Mouse (Mus musculus) left cerebral cortex, postnatal 4 days (tissue): ENCODE data around the gene Kmt2a. TPM values are rescaled to one million over a fixed set of nuclear protein-coding genes. Genes with fewer than 3 reads are reported as not detected.

Source experiments
- DNase-seq: peaks from one replicate; pipeline ENCODE4 v3.0.0-alpha.2; 2022
- intact Hi-C: fragments of 180-260 bp; cut with DNase I; formaldehyde crosslinking; loops from one replicate; pipeline ENCODE4 v1.15.1; 2025
- total RNA-seq, 2 experiments: library from RNA; stranded (reverse); gene quantifications; 2 replicates each; pipeline ENCODE4 v1.2.3; 2021

Kmt2a gene
- total RNA-seq, 2 experiments from 2014 or later, result 67.5 to 70.0 TPM

DNA sequence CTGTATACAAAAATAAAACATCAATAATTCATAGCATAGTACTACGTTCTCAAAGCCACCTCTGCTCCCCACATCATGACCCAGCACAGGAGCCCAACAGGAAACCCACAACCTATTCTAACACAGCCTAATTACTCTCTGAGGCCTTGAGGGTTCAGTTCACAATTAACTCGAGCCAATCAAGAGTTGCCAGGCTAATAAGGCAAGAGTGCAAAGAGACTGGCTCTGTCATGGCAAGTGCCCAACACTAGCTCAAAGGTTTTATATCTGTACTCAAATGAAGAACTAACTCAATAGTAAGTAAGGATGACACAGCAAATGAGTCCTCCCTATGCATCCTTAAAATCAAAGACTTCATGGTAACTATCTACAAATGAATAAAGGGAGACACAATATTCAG lies 50.6 kb downstream of the Kmt2a start:
- intact Hi-C loops, result loop anchor here (10.0 kb wide), 1 partner anchor 314 kb away; no protein-coding TSS in a partner anchor

DNA sequence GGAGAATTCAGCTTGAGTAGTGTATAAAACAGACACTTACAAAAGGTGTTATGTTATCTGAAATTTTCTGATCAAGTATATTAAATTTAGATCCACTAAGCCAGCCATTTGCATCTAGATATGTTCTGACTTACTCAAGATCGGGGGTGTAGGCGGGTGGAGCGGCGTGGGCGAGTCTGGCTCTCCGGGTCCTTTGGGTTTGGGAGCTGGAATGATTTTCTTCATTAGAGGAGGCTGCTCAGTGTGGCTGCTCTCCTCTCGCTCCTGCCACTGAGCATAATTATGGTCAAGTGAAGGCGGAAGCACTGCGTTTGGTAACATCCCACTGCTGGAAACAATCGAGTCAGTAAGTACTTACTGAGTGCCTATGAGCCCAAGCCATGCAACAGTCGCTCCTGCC lies 52.2 kb downstream of the Kmt2a start:
- intact Hi-C loops, result loop anchor here (5.0 kb wide), 2 partner anchors 103 to 123 kb away; no protein-coding TSS in a partner anchor
- DNase-seq, result no peak

More for the DNA sequence above, 50.6 kb downstream of the Kmt2a start:
- no peak for DNase-seq

DNA sequence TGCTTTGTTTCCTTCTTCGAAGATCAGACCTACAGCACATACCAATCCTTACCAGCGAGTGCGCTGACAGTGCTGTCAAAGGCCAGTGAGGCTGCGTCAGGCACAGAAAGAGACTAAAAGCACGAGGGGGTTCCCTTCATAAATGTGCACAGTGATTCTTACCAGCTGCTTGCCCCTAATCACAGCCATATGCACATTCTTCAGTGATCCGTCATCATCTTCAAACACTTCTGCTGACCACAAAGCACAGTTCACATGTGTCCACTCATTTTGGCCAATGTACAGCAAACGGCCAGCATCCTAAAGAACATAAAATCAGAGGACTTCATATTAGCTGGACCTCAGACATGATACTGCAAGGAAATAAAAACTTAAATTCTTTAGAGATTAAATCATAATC lies 54.4 kb downstream of the Kmt2a start:
- DNase-seq, result no peak
- intact Hi-C loops, result loop anchor here (5.0 kb wide), 2 partner anchors 106 to 126 kb away; no protein-coding TSS in a partner anchor

DNA sequence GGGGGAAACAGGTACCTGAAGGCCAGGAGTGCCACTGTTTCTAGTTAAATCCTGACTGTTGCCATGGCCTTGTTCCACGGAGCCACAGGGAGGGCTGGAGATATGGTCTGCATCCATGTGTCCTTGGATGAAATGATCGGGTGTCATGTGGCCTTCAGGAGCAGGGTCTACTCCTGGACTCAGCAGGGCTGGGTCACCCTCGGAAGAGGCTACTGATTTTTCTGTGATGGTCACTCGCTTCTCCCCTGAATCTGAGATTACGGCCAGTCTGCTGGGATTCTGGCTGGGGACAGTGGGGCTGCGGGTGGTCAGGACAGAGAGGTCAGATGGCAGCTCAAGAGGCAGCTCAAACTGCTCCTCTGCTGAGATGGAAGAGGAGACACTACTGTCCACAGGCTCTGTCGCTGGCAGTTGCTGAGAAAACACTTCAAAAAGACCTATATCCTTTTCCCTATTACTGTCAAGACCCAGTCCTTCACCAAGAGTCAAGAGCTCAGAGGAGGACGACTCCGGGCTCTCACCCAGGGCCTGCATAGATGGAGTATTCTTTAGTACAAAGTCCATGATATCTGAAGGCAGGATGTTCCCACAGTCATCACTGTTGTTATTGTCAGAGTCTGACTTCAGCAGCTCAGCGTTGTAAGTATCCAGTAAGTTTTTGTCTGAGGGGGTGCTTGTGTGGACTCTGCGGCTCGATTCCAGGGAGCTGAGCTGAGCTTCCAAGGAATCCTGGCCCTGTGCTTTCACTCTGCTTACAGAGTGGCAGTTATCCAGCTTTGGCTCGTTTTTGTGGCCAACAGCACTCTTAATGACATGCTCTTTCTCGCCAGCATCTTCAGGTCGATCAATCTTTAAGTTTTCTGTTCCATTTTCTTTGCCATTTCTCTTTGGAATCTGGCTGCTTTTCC lies 60.9 kb downstream of the Kmt2a start:
- DNase-seq, result no peak
- intact Hi-C loops, result loop anchor here (10.0 kb wide), 1 partner anchor 185 kb away; no protein-coding TSS in a partner anchor

DNA sequence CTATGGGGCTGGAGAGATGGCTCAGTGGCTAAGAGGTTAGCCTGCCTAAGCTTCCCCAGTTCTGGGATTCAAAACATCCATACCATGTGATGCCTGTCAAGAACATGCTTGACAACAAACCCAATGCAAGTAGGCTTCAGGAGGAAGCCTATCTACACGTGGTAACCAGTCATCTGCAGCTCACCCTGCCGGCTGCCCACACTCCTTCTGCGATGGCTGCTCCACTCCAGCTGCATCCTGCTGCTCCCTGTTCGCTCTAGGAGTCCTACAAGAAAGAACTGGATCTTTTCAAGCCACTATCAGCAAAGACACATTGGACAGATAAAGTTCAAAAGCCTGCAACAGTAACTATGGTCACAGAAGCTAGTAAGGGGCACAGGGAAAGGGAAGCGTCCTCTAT lies 63.6 kb downstream of the Kmt2a start:
- intact Hi-C loops, result loop anchor here (10.0 kb wide), 1 partner anchor 183 kb away; no protein-coding TSS in a partner anchor
- no peak for DNase-seq

DNA sequence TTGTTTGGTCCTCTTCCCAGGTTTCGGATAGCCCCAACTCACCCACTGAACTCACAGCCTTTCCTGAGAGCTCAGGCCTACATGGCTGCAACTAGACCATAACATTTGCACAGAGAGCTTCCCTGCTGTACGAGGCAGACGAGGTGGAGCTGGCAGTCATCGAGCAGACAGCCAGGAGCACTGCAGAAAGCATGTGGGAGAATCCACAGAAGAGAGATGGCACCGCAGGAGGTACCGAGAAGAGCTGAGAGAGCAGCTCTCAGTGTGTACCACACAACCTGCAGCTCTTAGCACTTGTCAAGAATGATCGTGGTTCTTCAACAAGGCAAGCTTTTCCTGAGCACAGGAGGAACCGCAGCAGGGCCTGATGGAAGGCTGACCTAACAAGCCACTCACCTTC lies 66.9 kb downstream of the Kmt2a start:
- DNase-seq, result no peak
- intact Hi-C loops, result loop anchor here (10.0 kb wide), 1 partner anchor 179 kb away; no protein-coding TSS in a partner anchor

DNA sequence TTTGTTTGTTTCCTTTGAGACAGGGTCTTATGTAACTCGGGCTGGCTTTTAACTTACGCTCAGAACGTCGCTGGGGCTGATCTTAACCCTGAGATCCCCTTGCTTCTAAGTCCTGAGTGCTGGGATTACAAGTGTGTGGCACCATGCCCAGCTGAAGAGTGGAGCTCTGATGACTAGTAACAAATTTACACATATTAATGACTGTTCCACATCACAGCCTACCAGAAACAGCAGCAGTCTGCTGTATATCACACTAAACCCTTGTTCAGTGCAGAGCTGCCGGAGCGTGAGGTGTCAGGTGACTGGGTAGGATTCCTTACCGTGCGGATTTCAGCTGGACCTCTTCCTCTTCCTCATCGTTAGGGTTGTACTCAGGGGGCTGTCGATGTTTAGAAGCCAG lies 70.8 kb downstream of the Kmt2a start:
- intact Hi-C loops, result loop anchor here (10.0 kb wide), 1 partner anchor 176 kb away; no protein-coding TSS in a partner anchor
- DNase-seq, result no peak

DNA sequence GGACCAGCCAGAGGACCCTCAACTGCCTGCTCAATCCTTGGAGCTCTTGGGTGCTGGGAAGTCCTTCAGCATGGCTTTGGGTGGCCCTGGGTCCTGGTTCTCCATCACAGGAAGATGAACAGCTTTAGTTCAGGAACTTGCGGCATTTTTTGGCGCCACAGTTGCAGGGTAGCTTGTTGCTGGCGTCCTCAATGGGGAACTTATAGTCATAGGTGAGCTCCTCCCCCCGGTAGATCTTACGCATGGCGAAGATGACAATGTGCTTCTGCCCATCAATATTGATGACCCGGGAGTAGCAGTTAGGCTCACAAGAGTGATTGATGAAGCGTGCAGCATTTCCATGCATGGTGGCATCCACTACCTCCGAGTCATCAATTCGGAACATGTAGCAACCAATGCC lies 73.3 kb downstream of the Kmt2a start:
- no peak for DNase-seq
- intact Hi-C loops, result no loop called here

DNA sequence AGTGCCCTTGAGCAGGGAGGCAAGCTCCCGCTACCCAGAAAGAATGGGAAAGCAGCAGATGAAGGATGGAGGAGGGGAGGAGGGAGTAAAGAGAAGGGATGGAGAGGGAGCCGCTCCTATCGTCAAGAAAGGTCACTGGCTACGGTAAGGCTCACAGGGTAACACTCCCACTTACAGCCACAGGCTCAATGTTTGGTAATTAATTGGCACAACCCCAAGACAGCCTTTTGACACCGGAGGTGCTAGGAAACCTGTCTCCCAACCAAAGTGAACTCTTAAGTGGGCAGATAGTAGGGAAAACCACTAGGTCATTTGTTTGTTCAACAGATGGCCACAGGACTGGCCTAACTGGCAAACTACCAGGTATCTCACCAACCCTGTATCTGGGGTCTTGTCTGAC lies 74.0 kb downstream of the Kmt2a start:
- intact Hi-C loops, result no loop called here

DNA sequence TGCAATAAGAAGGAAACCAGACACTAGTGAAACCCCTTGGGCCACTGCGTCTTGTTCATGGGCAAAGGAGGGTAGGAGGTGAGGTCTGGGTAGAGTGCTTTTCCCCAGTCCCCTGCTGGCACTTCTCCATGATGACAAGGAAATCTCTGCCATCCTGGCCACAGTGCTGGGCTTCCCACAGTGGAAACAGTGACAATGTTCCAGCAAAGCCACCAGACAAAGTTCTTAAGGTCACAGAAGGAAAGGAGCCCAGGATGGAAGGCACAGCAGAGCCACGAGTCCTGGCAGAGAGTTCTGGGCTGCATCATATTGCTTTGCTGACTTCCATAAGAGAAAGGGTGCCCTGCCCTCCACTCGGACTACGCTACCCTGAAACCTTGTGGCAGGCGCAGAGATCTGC lies 75.6 kb downstream of the Kmt2a start:
- intact Hi-C loops, result no loop called here
- DNase-seq, result no peak

More for the DNA sequence above, 74.0 kb downstream of the Kmt2a start:
- no peak for DNase-seq

DNA sequence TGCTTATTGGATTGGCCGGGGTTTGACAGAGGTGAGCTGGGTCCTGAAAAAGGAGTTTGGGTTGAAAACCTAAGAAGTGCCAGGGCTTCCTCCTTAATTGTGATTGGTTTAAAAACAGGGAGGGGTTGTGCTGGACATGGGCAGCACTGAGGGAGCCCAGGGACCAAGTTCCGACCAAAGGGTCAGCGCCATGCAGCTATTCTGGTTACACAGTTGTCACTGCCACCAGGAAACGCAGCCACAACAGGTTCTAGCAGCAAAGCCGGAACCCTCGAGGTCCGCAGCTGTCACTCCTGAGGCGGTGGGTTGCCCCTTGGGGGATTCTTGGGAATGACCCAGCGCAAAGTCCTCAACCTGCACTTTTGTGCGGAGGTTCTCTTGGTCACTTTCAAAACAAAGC lies 76.4 kb downstream of the Kmt2a start:
- intact Hi-C loops, result no loop called here
- DNase-seq, result no peak

DNA sequence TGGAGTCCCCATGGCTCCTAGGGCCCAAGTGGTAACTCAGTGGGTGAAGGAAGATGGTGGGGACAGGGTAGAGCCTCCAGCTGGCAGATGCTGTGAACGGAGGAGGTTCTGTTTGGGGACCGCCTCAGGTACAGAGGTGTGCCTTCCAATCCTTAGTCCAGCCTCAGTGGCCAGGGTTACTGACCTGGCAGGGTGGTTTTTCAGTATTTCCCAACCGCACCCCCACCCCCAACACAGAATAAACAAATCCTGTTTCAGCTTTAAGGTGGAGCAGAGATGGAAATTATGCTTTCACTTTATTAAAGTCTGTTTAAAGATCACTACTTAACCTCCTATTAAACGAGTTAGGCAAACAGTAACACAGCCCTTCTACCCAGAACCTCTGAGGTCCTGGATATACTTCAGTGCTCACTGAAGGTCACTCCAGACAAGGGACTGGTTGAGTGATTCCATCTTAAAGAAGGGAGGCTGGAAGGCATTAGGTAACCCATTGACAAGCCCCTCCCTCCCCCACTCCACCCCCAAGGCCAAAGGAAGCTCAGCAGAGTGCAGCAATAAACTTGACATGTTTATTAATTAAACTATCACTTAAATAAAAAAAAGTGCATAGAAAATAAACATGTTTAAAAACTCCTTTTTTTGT lies 78.2 kb downstream of the Kmt2a start, which contains the start of gene Ttc36:
Gene Ttc36 (minus strand): TSS at position 265 of the 643 bp plus-strand sequence.
- intact Hi-C loops, result no loop called here
- DNase-seq, result no peak

DNA sequence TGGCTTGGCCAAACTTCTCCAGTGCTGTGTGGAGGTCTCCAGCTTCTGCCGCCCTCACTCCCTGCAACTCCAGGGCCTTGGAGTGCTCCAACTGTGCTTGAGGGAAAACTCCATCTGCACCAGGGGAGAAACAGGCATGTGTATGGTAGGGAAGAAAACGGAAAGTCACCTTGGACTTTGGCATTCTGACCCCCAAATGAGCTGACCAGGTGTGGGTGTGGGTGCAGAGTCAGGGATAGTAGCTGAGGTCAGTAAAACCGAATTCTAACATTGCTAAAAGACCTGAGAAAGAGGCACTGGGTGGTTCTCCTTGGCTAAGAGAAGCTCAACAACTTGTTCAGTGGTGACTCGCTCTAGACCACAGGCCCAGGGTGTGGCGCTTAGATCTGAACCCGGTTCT lies 79.4 kb downstream of the Kmt2a start:
- intact Hi-C loops, result no loop called here
- no peak for DNase-seq

DNA sequence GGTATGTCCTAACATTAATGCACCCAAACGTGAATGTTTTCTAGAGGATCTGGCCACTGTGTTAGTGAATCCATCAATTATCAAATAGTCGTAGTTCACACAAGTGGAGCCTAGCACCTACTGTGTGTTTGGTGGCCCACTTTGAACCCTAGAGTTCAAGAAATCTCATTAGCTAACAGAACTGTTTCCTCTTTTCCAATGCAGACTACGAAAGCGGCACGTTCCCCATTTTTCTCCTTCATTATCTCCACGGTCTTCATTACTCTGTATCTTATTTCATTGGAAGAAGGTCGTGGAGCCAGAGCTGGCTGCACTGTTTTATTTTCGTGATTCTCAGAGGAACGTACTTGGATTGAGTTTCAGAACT lies 81.2 kb downstream of the Kmt2a start:
- intact Hi-C loops, result no loop called here
- no peak for DNase-seq

DNA sequence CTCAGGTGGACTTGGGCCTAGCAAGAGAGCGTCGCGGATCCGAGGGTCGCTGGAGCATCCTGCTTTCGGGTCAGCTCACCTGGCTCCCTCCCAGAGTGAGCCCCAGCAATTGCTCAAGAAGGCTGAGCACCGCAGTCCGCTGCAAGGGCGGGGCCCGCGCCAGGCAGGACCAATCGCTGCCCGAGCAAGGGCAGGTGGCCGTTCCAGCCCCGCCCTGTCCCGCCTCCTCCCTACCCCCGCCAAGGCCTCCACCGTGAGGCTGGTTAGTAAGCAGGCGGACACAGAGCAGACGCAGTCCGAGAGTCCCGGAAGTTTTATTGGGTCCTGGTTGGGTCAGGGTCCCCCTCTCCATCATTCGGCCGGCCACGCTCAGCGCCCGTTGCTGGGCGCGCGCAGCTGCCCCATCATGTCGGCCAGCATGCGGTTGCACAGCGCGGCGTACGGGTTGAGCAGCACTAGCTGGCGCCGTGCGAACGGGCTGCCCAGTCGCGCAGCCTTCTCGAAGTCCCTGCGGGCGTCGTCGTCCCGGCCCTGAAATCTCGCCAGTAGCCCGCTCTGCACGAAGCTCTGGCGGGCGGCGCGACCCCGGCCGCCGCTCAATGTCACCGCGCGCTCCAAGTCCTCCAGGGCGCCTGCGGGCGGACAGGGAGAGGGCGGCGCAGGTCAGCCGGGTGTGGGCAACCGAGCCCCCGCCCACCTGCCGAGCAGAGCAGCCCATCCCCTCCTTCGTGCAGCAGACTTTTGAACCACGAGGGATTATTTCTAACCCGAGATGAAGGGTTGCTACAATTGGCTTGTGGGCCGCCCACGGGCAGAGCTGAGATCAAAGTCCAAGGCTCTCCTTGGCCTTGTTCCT lies 81.8 kb downstream of the Kmt2a start, which contains the start of gene Tmem25:
Gene Tmem25 (minus strand): TSS at position 206 of the 856 bp plus-strand sequence.
- intact Hi-C loops, result no loop called here
- peak; percentile 90 for DNase-seq

DNA sequence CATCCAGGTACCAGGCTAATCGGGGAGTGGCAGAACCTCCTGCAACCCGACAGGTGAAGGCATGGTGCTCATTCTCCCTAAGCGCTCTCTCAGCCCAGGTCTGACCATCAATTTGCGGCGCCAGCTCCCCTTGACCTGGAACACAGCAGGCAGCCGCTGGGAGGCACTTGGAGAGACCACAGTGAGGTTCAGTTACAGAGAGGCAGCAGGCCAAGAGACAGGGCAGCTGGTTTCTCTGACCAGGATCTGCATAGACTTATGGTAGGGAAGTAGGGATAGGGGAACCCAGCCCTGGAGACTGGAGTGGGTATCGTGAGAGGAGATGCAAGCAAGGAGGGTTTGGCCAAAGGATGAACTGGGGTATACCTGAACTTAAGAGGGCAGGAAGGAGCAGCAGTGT lies 82.8 kb downstream of the Kmt2a start:
- no peak for DNase-seq
- intact Hi-C loops, result no loop called here

DNA sequence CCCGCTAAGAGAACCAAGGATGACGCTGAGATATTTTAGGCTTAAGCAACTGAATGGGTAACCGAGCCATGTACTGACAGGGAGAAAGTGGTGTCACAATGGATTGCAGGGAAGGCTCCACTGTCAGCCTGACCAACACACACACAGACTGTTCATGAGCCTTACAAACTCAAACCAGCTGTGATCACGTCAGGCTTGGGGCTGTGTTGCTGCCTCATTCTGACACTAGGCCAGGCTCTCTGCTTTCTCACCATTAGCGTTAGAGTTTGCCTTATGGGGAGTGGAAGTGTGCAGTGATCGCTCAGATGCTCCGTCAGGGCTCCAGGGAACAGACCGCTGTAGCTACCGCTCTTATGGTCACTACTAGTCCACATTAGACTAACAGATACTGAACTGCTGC lies 88.3 kb downstream of the Kmt2a start:
- DNase-seq, result no peak
- intact Hi-C loops, result no loop called here

DNA sequence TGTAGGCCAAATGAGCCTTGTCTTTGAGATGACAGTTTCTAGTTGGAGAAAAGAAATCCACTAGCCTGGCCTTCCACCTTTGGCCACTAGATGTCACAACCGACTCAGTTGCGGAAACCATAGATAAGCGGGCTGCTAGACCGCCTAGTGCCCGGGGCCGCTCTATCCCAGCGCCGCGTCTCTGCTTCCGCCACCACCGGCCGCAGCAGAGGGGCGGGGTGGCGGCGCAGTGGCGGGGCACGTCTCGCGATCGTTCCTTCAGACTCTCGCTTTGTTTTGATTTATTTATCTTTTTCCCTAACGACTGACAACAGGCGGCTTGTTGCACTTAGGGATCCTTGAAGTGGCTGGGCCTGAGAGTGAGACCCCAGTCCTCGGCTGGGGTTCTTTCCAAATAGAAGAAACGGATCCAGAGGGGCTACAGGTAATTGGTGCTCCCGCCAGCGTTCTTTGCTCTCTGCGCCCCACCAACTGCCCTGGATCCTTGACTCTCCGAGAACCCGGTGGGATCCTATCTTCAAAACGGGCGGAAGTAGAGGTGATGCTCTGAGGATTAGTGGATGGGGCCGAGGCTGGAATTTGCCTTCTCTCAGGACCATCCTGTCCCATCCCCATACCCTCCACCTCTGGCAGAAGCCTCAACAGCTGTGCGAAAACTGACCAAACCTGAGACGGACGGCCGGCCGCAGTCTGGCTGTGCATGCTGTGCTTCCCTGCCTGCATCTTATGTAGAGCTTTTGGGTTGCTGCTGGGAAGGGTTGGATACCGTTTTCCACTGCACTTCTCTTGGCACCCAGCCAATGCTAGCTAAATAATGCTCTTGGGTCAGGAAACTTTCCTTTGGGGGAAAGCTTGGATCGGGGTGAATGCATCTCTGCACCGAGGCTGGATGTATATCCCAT lies 108.1 kb downstream of the Kmt2a start:
- intact Hi-C loops, result no loop called here
- DNase-seq, result peak; percentile 95

DNA sequence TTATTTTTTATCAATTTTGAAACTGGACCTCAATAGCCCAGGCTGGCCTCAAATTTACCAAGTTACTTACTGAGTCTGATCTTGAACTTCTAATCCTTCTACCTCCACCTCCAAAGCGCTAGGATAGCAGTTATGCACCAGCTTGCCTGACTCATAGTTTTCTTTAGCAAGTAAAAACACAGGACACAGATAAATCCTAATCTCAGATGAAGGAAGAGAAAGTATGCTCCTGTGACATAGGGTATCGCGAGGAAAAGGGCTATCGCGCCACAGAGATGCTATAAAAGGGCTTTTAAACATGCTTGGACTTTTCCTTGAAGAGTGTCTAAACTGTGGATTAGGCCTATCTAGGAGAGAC lies 108.7 kb downstream of the Kmt2a start:
- DNase-seq, result no peak
- intact Hi-C loops, result no loop called here

DNA sequence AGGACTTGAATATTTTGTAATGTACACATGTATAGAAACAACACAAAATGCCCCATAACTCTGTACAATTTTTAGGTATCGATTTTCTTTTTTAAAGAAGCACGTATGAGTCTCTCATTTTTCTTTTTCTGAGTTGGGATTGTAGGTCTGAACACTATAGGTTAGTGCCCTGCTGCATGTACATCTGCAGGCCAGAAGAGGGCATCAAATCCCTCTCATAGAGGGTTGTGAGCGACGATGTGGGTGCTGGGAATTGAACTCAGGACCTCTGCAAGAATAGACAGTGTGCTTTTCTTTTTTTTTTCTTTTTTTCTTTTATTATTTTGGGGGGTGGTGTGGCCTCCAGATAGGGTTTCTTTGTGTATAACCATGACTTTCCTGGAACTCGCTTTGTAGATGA lies 109.7 kb downstream of the Kmt2a start:
- intact Hi-C loops, result no loop called here
- DNase-seq, result no peak
